Mouse (Mus musculus) adrenal gland (tissue): ENCODE results near the gene Chmp2a.

Source experiments
- intact Hi-C: fragments of 180-260 bp; cut with DNase I; formaldehyde crosslinking; loops from one replicate; pipeline ENCODE4 v1.15.1; 2025
- long read RNA-seq, 2 experiments: library from polyadenylated mRNA; unstranded; transcript quantifications; one replicate each; pipeline ENCODE4 v2.0.0; 2020; ENCODE audit warnings: borderline replicate concordance in 1 of 2; ENCODE audit not compliant: insufficient replicate concordance in 1 of 2

Chmp2a gene
- long read RNA-seq, experiment 1, transcript Chmp2a-201 (6 exons, 949 nt), result major isoform, 199 of 242 reads
- long read RNA-seq, experiment 1, transcript Chmp2a-203 (6 exons, 930 nt), result minor isoform, 17 of 242 reads
- long read RNA-seq, experiment 1, partial matches to known transcripts, result 18 of 242 reads
- long read RNA-seq, experiment 1, other reads (novel, unspliced or antisense), result 7 of 242 reads
- long read RNA-seq, experiment 2, transcript Chmp2a-201 (6 exons, 949 nt), result major isoform, 259 of 353 reads
- long read RNA-seq, experiment 2, transcript Chmp2a-203 (6 exons, 930 nt), result minor isoform, 41 of 353 reads
- long read RNA-seq, experiment 2, partial matches to known transcripts, result 43 of 353 reads
- long read RNA-seq, experiment 2, other reads (novel, unspliced or antisense), result 8 of 353 reads

DNA sequence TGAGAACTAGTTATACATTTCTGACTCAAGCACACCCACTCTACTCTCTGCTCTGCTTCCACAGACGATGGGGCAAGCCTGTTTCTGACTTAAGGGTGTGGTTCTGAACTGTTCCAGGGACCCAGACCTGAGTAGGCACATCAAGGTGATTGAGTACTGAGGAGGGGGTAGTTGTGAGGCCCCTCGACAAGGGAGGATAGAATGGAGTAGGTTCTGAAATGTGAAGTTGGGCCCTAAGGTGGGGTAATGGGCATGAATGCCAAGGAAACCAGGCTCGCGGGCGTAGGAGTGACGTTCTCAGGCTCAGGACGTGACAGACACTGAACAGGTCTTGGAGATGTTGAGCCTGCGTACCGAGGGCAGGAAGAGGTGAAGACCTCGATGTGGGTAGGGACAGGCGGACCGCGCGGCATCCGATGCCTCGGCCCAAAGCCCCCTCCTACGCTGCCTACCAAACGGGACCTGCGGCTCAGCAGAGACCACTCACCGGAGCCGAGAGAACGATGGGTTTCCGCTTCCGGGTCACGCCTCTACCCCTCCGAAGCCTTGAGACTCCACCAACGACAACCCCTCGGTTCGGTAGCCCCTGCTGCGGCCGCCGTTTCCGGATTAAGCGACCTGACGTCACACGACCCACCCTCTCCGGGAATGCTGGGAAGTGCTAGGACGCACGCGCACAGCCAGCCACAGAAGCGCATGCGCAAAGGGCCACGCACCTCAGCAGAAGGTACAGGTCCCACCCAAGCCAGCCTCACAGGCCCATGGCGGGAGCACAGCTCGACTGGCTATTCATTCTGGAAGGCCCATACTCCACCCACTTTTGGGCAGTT lies at the start of gene Chmp2a:
TSS of gene Chmp2a (minus strand) at position 660 of the 830 bp plus-strand sequence.
- intact Hi-C loops, result no loop called here

DNA sequence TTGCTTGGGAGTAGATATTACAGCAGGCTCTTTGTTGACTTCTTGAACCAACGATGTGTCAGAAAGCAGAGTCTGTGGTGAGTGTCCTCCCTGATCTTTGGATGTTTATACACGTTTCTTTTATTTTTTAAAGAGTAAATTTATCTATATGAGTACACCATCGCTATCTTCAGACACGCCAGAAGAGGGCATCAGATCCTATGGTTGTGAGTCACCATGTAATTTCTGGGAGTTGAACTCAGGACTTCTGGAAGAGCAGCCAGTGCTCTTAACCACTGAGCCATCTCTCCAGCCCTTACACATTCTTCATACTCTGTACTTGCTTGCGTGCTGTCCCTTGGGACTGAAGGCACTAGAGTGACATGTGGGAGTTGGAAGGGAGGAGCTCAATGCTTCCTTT lies 37.7 kb upstream of the Chmp2a start:
- intact Hi-C loops, result loop anchor here (5.0 kb wide), 1 partner anchor 440 kb away; no protein-coding TSS in a partner anchor

DNA sequence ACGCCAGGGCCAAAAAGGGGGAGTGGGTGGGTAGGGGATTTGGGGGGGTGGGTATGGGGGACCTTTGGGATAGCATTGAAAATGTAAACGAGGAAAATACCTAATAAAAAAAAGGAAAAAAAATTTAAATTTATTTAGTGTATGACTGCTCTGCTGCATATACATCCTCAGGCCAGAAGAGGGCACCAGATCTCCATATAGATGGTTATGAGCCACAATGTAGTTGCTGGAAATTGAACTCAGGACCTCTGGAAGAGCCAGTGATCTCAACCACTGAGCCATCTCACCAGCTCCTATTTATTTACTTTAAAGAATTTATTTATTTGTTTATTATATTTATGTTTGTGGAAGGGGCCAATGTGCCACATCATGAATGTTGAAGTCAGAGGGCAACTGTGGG lies 28.8 kb upstream of the Chmp2a start:
- intact Hi-C loops, result loop anchor here (5.0 kb wide), 1 partner anchor 224 kb away; no protein-coding TSS in a partner anchor

DNA sequence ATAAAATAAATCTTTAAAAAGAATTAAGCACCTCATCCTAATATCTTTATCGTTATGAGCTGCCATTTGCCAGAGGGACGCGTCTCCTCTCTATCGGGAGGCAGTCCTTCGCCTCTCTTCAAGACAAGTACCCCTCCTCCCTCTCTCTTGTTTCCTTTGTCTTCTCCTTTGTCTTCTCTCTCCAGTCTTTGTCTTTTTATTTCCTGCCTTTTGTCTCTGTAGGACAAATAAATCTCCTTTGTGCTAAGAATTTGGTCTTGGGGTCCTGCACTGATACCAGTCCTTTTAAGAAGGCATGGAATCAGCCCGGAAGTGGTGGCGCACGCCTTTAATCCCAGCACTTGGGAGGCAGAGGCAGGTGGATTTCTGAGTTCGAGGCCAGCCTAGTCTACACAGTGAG lies 24.9 kb upstream of the Chmp2a start:
- intact Hi-C loops, result no loop called here

DNA sequence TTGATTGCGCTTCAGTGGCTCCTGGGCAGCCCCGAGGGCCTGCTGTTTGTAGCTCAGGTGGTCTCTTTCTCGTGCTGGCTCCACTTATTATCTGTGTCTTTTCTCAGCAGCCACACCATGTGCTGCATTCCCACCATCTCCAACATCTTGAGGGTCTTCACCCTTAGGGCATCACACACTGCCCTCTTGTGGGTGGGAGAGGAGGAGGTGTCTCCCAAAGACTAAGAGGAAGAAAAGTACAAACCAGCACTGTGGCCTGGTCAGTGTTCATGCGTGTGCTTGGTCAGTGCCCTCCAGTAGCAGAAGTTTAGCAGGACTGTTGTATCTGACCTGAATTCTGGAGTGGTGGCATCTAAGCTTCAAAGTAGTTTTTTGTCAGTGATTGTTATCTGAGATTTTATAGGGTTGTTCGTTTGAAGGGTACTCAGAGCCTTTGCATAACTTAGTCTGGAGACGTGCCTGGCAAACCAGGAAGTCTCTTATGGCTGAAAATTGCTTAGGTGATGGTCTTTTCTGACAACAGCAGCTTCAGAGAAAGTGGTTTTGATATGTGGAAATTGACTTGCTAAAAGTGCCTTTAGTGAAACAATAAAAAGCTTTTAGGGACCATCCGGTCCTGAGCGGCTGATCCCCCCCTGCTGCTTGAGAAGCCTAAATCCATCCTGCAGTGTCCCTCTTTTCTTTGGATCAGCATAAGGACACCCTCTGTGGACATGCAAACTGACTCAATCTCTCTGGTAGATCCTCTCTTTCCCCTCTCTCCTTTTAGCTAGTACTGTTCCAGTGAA lies 22.5 kb upstream of the Chmp2a start:
- intact Hi-C loops, result no loop called here

DNA sequence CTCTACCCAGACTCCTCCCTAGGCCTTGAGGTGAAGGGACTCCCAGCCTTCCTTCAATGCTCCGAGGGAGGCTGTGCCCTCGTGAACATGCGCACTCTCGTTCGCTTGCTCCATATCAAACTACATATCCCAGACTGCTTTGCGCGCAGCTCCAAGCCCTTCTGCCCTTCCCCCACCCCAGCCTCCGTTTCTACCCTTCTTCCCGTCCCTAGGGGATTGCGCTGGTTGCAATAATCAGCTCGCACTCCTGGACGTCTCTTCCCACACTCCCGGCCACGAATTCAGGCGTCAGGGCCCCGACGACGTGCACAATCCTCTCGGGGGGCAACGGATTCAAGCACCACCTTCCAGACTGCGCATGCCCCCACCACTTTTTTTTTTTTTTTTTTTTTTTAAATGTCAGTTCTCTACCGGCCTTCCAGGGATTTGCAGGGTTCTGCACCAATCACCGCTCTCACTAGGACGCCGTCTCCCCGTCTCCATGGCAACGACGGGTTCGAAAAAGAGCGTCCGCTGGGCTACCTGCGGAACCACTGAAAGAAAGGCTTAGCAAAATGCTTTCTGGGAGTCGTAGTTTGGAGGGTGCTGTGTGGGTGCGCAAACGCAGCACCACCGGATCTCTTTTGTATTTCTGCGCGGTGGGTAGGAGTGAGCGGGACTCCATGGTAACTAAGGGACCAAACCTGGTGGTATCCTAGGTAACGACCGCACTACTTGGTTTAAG lies 19.8 kb upstream of the Chmp2a start, which contains the start of gene Mzf1:
TSS of gene Mzf1 (minus strand) at position 478 of the 724 bp plus-strand sequence.
- intact Hi-C loops, result no loop called here

DNA sequence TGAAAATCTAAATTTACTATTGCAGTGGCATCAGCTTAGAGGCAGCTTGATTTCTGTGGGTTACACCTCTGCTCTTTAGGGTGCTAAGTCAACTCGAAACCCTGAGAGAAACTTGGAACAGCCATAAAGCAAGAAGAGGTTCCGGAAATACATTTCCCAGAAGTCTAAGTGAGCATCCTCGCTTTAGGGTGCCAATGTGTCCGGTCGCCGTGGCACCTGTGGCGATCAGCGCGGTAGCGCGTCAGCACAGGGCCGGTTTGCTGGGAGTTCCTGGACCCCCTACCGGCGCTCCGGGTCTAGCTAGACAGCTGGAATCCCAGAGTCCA lies 19.3 kb upstream of the Chmp2a start:
- intact Hi-C loops, result no loop called here

DNA sequence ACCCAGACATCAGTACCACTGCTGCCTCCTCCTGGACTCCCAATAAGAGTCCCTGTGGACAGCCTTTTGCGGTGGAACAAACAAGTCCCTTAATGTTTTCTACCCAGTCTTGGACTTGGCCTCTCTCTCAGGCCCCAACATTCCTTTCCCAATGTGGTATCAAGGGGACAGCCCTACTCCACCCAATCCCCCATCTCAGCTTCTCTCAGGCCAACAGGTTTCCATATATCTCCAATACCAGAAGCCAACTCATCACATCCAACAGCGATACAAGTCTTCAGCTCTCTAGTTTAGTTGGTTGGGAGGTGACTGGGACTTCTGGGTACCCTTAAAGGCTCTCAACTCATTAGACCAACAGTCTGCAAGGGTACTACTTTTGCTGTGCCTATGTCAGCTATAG lies 18.9 kb upstream of the Chmp2a start:
- intact Hi-C loops, result no loop called here

DNA sequence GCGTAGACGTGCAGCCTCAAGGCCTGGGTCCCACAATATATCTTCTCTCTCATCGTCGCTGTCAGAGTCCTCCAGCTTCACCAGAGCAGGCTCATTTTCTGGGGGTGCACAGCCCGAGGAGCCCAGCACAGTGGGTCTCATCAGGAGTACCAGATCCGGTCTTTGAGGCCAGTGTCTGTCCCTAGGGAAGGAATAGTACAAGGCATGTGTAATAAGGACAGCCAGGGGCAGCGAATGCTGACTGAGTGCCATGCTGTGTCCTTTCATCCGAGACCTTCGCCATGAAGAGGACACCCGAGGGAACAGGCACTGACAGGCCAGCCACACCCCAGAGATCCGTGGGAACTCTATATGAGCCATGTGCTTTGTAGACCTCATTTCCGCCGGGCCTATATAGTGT lies 18.4 kb upstream of the Chmp2a start:
- intact Hi-C loops, result no loop called here

DNA sequence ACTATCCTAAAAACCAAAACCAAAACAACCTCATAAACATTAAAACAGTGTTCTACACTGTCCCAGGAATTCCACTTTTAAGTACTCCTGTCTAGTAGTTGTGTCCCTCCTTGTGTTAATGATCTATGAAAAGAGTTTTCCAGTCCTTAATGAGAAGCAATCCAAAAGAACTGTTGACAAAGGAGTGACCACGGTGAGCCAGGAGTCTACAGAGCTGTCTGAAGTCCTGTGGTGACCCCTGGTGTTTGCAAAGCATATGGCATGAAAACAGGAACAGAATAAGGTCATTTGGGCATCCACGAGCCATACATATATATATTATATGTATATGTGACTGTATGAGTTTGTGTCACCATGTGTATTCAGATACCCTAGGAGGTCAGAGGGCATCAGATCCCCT lies 11.5 kb upstream of the Chmp2a start:
- intact Hi-C loops, result loop anchor here (2.0 to 5.0 kb wide), 3 partner anchors 37 to 144 kb away; partner anchors contain the start of gene Rps5

DNA sequence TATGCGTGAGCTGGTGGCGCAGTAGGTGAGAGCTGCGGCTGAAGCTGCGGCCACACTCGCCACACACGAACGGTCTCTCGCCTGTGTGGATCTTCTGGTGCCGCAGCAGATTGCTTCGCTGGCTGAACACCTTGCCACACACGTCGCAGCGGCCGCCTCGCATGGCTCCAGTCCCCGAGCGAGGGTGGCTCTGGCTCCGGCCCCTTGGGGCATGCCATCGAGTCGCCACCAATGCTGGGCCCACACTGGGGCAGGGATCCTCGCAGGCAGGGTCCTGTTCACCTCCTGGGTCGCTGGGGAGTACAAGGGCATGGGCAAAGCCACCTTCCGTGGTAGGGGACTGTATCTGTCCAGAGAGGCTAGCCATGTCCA lies 9.6 kb upstream of the Chmp2a start:
- intact Hi-C loops, result no loop called here

DNA sequence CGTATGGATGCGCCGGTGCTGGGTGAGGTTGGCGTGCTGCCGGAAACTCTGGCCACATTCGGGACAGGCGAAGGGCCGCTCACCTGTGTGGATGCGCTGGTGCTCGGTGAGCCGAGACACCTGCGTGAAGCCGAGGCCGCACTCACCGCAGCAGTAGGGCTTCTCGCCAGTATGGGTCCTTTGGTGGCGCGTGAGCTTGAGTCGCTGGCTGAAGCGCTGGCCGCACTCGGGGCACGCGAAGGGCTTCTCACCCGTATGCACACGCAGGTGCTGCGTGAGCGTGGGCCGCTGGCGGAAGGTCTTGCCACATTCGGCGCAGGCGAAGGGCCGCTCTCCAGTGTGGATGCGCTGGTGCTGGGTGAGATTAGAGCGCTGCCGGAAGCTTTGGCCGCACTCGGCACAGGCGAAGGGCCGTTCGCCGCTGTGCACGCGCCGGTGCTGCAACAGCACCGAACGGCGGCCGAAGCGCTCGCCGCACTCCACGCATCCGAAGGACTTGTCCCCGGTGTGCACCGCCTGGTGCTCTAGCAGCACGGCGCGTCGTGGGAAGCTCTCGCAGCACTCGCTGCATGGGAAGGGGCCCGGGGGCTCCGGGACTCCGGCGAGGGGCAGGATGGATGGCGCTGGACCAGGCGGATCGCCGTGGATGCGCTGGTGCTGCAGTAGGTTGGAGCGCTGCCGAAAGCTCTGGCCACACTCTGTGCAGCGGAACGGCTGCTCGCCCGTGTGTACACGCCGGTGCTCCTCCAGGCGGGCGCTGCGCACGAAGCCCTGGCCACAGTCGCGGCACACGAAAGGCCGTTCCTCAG lies 9.0 kb upstream of the Chmp2a start:
- intact Hi-C loops, result no loop called here

DNA sequence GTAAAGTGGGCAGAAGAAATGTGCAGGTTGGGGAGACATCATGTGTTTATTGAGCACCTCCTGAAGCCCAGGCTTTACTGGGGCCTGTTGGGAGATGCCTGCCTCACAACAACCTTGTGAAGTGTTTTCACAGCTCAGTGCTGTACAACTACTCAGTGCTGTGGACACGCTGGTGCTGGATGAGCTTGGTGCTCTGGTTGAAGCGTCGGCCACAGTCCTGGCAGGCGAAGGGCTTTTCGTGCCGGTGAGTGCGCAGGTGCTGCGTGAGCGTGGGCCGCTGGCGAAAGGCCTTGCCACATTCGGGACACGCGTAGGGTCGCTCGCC lies 8.5 kb upstream of the Chmp2a start:
- intact Hi-C loops, result no loop called here

DNA sequence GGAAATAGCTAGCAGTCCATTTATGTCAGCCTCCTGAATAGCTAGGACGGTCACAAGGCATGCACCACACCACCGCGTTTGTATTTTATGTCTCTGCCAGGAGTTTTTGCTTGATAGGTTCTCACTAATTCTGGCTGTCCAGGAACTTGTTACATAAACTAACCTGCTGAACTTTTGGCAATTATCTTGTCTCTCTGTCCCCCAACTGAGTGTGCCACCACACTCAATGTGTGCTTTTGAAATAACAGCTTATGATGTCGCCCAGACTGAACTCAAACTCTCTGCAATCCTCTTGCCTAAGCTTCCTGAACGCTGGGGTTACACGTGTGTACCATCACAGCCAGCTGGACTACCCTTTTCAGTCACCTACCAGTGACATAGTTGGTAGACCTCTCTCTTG lies 7.9 kb upstream of the Chmp2a start:
- intact Hi-C loops, result no loop called here

DNA sequence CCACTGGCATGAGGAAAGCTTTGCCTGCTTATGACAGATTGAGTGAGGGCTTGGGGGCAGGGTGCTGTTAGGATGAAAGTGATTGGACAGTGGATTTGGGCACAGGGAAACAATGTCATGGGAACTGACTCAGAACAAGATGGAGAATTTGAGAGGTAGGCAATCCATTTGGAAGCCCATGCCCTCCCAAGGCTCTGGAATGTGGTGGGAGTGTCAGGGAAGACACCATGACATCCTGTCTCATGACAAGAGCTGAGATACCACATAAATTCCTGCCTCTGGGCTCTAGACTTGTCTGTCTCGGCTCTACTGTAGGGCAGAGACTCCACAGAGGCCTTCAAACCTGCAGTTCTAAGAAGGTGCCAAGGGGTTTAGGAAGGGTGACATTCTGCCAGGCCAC lies 6.6 kb upstream of the Chmp2a start:
- intact Hi-C loops, result no loop called here

DNA sequence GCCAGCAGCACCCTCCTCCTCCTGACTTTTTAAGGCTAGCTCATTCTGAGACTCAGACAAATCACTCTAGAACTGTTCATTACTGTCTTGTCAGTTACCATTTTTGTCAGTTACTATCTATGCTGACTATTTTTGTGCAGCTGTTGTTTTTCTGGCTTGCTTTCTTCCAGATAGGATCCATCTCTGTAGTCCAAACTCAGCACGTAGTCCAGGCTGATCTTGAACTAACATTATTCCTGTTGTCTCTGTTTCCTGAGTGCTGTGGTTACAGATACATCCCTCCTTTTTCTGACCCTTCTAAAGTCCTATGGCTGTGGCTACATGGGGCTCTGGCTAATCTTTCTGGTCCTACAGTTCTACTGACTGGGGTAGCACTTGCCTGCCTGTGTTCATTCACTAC lies 4.6 kb upstream of the Chmp2a start:
- intact Hi-C loops, result no loop called here

DNA sequence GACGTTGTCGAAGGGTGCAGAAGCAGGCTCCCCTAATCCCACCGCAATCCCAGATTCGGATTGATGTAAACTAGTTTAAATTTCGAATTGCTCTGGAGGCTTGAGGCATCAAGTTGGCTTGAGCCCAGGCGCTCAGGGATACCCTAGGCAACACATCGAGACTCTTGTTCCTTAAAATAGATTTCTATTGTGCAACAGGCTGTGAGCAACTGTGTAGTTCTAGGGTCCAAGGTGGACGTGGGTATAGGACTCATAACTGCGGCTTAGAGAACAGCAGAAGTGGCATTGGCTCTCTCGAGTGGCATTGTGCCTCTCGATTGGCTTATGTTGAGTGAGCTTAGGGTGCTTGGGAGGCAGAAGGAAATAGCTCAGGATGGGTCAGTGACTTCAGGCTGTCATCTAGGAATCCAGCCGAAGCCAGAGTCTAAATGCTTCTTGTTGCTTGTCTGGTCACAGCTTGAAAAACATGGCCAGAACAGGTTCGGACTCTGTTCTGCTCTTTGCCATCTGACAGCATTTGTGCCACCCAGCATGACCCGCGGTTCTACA lies 4.1 kb upstream of the Chmp2a start:
- intact Hi-C loops, result no loop called here

DNA sequence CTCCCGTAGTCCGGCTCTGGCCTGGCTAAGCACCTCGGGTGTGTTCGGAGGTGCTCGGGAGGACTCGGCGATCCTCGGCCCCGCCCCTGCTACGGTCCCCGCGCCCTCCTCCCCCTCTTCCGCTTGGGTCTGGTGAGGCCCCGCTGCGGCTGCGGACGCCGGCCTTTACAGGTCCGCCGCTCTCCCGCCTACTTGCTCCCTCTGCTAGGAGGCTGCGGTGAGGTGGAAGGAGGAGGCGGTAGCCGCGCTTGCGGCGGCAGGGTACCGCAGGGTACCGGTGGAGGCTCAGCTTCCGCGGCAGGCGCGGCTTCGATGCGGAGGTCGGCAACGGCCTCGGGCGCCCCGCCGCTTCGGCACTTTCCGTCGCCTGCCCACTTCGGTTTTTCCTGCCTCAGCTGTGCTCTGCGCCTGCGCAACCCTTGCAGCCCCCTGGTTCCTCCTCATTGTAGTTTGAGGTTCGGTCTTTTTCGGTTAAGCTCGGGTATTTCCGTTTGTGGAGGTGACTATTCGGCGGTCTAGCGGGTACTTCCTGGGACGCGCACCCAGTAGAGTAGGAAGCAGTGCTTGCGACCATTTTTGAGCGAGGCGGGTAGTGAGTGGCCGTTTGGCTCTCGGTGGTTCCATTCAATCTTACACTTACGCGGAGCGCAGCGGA lies 3.4 kb upstream of the Chmp2a start, which contains the start of gene Ube2m:
TSS of gene Ube2m (minus strand) at position 375 of the 655 bp plus-strand sequence.
- intact Hi-C loops, result no loop called here

DNA sequence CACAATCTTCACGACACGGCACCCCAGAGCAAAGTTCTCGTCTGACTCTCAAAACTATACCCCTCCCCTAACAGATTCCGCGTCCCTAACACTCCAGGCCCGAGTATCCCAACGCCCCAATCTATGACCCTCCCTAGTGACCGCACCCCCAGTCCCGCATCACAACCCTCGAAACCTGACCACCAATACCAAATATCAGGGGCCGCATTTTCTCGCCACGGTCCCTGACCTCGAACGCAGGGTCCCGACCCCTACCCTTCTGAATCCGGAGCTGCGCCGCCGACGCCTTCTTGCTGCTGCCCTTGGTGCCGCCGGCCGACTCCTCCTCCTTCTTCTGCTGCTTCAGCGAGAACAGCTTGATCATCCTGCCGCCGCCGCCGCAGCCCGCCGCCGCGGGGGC lies 2.8 kb upstream of the Chmp2a start:
- intact Hi-C loops, result no loop called here
